Mouse (Mus musculus) MN1 (cell line): ENCODE measurements around the gene Tescl.

Experiments
- DNase-seq: peaks from one replicate; pipeline ENCODE4 v3.0.0-alpha.2; 2016; ENCODE audit warnings: low spot score

Gene Tescl

GRCm38 (mm10) chr7:24363228-24363627, 29.5 kb upstream of the Tescl start:
- peak; percentile 40 for DNase-seq

GRCm38 (mm10) chr7:24361001-24361400, 27.3 kb upstream of the Tescl start:
- no peak for DNase-seq

- no peak for DNase-seq
These were observed 25.5 kb upstream of the Tescl start for GRCm38 (mm10) chr7:24359269-24359668.

DNA sequence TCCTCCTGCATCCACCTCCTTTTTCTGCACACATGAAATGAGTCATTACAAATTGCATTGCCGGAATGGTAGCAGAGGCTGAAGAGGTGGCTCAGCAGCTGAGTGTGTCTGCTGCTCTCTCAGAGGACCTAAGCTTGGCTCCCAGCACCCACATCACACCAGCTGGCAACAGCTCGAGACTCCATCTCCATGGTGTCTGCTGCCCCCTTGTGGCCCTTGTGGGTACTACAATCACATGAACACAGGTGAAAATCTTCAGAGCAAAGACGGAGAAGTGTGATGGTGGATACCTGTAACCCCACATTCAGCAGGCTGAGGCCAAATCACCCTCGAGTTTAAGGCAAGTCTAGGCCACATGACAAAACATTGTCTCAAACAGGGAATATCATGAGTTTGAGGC, 24.2 kb upstream of the Tescl start:
- no peak for DNase-seq

DNA sequence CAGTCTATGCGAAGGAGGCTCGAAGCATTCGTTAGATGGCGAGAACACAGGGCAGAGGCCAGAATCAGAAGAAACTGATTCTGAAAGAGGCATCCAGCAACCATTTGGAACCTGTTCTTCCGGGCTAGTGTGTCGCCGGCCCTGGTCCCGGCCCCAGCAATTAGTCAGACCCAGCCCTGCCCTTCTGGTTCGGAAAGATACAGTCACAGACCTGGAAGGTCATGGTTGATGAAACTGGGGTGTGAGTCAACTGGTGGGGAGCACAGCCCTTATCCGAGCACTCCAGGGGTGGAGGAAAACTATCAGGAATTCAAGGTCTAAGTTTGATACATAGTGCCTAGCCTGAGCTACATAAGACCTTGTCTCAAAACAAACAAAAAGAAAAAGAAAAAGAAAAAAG, 22.3 kb upstream of the Tescl start:
- DNase-seq, result no peak

DNA sequence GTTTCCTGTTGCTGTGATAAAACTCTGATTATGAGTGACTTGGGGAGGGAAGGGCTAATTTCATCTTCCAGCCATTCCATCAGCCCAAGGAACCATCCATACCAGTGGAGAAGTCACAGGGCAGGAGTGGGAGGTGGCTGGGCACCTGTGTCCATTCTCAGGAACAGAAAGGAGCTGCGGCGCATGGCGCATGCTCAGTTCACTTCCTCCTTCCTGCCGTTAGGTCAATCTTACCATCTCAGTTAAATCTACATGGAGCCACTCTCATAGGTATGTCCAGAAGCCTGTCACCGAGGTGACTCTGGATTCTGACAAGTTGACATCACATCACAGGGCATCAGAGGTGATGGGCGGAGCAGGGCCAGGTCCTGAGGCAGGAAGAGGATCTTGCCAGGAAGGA, 21.9 kb upstream of the Tescl start:
- DNase-seq, result no peak

GRCm38 (mm10) chr7:24348896-24349295, 15.2 kb upstream of the Tescl start, which contains the start of gene Lypd5:
Gene Lypd5 (plus strand): TSS chr7:24349196.
- no peak for DNase-seq

- no peak for DNase-seq
These were observed 12.7 kb upstream of the Tescl start for GRCm38 (mm10) chr7:24346444-24346843.

DNA sequence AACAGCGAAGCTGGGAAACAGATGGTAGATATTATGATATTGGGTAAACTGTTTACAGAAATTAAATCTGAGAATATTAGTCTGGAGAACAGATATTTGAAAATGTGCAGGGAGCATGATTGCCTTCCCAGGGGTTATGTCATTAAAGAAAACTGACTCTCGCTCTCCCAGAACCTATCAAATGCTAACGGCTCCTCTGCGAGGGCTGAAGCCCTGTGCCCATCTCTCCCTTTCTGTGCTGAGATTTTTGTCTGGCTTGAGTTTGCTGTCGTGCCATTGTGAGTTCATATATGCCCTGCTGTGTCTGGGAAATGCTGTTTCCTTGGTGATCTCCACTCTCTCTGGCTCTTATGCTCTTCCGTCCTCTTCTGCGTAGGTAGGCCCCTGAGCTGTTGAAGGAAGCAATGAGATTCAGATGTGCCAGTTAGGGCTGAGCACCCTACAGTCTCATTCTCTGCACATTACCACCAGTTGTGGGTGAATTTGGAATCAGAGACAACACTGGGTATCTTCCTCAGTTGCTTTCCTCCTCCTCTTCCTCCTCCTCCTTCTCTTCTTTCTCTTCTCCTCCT, 10.1 kb upstream of the Tescl start:
- DNase-seq, result no peak

DNA sequence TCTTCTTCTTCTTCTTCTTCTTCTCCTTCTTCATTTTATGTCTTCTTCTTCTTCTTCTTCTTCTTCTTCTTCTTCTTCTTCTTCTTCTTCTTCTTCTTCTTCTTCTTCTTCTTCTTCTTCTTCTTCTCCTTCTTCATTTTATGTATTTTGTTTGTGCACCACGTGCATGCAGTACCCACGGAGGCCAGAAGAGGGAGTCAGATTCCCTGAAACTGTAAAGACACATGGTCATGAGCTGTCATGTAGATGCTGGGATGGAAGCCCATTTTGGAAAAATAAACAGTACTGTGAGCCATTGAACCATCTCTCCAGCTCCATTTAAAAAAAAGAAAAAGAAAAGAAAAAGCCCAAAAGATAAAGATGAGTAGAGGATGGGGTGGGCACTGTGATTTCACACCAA, 4.5 kb upstream of the Tescl start:
- no peak for DNase-seq

DNA sequence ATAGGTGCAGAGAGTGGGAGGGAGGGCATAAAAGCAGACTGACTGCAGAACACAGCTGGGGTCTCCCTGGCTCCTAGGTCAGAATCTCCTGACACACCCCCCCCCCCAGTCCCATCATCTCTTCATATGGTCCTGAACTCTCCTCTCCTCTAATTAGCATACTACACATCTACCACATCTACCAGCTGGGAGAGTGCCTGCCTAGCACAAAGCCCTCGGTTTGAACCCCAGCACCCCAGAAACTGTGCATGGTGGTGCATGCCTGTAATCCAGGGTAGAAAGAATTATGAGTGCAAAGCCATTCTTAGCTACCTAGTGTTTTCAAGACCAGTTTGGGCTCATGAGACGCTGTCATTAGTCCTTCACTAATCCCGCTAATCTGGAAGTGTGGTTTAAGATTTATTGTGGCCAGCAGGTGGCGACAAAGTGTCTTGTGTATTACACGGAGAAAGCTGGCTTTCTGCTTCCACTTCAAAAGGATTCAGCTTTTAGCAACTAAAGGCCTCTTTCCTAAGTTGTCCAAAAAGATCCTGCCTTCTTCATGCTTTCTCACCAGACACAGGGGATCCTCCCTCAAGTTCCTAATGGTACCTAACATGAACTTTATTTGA, 2.1 kb upstream of the Tescl start:
- DNase-seq, result no peak

- DNase-seq, result no peak
These were observed 6.3 kb downstream of the Tescl start for GRCm38 (mm10) chr7:24327281-24327975.

DNA sequence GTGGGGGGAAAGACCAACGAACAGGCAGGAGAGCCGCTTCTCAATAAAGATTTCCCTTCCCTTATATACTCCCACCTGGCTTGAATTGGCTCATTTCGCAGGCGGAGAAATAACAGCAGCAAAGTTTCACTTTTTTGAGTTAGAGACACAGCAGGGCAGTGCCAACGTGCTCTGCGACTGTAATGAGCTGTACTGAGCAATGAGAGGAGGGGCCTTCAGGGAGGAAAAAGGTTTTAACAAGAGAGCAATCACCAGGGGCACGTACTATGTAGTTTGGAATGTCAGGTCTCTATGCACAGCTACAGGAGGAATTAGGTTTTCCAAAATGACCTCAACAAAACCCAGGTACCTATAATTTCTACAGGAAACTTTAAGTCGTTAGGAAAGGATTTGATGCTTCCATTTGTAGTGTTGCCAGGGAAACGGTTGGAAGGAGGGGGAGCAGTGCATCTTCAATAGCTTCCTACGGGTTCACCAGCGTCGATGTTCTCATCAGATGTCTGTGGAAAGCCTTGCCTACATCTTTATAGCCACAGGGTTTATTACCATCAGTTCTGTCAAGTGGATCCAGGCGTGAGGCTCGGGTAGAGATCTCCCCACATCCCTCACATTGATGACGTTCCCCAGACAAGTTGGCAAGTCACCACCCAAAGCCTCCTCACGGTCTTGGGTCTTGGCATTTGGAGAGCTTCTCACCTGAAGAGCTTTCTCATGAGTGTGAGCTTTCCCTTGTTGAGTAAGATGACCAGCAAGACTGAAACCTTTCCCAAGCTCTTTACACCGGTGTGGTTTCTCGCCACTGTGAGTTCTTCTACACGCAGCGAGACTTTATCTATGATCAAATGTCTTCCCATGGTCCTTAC, 7.2 kb downstream of the Tescl start:
- DNase-seq, result no peak

GRCm38 (mm10) chr7:24325675-24326128, 8.0 kb downstream of the Tescl start:
- no peak for DNase-seq

DNA sequence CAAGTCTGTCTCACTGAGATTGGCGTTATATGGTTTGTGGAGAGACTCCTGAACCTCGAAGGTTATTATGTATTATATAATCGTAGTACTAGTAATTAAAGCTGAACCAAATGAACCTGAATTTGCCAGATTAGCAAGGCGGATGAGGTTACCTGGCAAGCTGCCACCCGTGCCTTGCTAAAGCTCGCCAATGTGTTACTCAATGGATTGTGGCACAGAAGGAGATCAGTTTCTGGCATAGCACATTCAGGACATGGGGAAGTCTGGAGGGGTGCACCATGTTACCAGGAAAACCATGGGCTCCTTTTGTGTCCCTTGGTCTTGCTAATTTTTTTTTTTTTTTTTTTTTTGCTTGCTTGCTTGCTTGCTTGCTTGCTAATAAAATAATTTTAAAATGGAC, 8.5 kb downstream of the Tescl start:
- no peak for DNase-seq

- no peak for DNase-seq
These were observed 11.1 kb downstream of the Tescl start for GRCm38 (mm10) chr7:24322593-24322992.

DNA sequence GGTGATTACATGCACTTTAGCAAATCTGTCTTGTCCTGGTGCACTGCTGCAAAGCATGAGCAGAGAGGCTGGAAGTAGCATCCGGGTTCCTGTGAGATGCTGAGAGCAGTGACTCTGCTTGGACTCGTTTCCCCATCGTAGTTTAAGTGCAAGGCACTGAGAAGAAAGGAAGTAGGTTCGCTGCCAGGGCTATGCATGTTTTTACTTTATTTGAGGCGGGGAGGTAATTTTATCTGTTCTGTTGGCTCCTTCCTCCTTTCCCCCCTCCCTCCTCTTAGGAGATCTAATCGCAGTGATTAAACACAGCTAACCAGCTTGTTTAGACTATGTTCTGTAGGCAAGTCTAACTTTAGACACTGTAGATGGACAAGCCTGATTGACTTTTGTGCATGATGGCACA, 14.8 kb downstream of the Tescl start:
- DNase-seq, result no peak

DNA sequence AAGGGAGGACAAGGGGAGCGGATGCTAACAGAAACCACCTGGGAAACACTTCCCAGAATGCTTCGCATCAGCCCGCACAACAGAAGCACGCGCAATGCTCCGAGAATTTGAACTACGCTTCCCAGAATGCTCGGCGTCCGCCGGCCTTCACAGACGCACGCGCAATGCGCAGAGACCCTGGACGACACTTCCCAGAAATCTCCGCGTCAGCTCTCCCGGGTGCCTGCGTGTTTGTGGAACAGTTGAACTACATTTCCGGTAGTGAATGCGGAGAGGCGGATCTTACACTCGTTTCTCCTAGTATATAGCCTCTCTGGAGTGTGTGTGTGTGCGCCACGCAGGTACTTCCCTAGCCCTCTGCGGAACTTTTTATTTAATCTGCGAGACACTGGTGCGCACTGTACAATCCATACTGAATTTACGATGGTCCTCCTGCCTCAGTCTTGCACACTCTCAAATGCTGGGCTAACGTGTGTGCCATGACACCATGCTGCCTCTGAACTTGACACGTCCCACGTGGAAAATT, 17.1 kb downstream of the Tescl start, which contains the start of gene Zfp94:
TSS of gene Zfp94 (minus strand) at position 100 of the 526 bp plus-strand sequence.
- peak; percentile 93 for DNase-seq

- no peak for DNase-seq
These were observed 17.8 kb downstream of the Tescl start for GRCm38 (mm10) chr7:24315726-24316566.

DNA sequence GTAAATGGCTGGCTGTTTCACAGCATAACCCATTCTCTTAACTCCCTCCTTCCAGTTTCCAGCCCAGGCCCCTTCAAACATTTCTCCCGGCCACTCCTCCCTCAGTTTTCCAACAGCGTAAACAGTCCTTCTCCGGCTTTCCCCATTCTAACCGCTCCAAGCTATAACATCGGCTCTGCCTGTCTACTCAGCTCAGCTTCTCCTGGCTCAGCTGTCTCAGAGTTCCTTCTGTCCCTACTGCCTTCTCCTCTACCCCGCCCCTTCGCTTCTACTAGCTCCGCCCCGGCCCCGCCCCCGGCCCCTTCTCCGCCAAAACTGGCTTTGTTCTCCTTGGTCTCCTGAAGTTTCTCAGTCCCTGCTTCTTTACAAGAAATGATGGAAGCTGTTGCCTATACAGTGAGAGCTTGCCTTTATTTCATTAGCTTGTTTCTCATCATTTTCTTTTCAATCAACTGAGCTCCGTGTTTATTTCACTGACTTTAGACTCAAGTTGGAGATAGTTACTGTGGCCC, 32.9 kb downstream of the Tescl start, which contains the start of gene Zfp61:
TSS of gene Zfp61 (minus strand) at position 462 of the 512 bp plus-strand sequence.
- DNase-seq, result no peak
